Mouse (Mus musculus): Measurements from ENCODE around the gene Prr12.

DNA sequence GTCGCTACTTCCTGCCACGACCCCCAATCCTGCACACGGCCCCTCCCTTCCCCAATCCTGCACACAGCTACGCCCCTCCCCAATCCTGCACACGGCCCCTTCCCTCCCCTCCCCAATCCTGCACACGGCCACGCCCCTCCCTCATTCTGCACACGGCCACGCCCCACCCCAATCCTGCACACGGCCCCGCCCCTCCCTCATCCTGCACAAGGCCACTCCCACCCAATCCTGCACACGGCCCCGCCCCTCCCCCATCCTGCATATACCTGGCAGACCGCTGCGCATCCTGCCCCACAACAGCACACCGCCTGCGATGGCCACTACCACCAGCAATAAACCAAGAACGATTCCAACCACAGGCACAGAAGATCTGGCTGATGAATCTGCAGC, 40.8 kb upstream of the Prr12 start:
- TF ChIP-seq CTCF (IDR thresholded peaks at IDR 0.05; ENCODE audit: low read depth) (no peak), EP300 (IDR thresholded peaks at IDR 0.05; ENCODE audit: low read depth) (no peak)

Data from liver, postnatal 0 days (tissue).